ENCODE assay signal across 15 mouse cellular contexts in the genomic region with DNA sequence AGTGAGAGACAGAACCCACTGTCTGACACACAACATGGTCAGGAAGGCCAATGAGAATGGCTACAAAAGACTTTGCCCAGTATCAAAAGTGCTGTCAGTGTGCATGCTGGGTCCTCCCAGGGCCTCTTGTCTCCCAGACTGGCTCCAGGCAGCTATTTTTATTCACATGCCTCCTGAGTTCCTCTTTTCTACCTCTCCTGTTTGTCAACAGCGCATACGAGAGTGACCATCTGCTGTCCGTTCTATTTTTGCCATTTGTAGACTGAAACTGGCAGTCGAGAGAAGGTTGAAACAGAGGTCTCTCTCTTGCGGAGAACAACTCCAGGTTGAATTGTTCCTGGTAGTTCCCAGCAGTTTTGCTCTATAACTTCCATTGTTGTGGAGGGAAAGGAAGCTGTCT.
A peak's percentile ranks its signal among the peaks of the same experiment; 100 is the strongest.
DNase-seq lines count a peak whose midpoint lies in the region; ATAC-seq lines count a peak whose summit lies in the region.
"Had no signal": no experiment of that assay in that cellular context is flagged by ENCODE, and none has a peak within 500 bp of the region (broad histone marks: within the 10 kb centered on the region; RNA-seq: fewer than 3 reads in every experiment).

No protein-coding gene starts in this region.

- no peak for ATAC-seq in intestine, embryonic 16.5 days
- ATAC-seq: forebrain, embryonic 13.5 days; midbrain, embryonic 16.5 days had no signal

- H3K4me1 ChIP-seq in intestine, embryonic 16.5 days (ENCODE audit: control insufficient read depth, insufficient read depth, low read length), result no peaks in the 10 kb centered on the region
- H3K4me1 ChIP-seq: neural tube, embryonic 12.5 days had no signal

- H3K27me3 ChIP-seq in intestine, embryonic 16.5 days (replicated peaks; ENCODE audit: control insufficient read depth, insufficient read depth, low read length), result no peaks in the 10 kb centered on the region
- H3K27me3 ChIP-seq: forebrain, embryonic 13.5 days; neural tube, embryonic 12.5 days had no signal

- no peaks in the 10 kb centered on the region for H3K36me3 ChIP-seq in intestine, embryonic 16.5 days (ENCODE audit: control insufficient read depth, insufficient read depth, low read length)
- H3K36me3 ChIP-seq: neural tube, embryonic 12.5 days had no signal

- no peak overlapping the region for H3K4me2 ChIP-seq in intestine, embryonic 16.5 days (ENCODE audit: low read depth, low read length)
- H3K4me2 ChIP-seq: forebrain, embryonic 13.5 days; lung, embryonic 14.5 days; neural tube, embryonic 12.5 days had no signal

- H3K9ac ChIP-seq in intestine, embryonic 16.5 days (ENCODE audit: low read depth, low read length), result no peak overlapping the region
- H3K9ac ChIP-seq: forebrain, embryonic 13.5 days; lung, embryonic 14.5 days; neural tube, embryonic 12.5 days had no signal

- H3K4me3 ChIP-seq in intestine, embryonic 16.5 days (ENCODE audit: low read length), result no peak overlapping the region
- H3K4me3 ChIP-seq: forebrain, embryonic 13.5 days; neural tube, embryonic 12.5 days had no signal

- intact Hi-C loops in heart, postnatal 25 days (cut with DNase I), result no loop called here

- no peak overlapping the region for H3K27ac ChIP-seq in intestine, embryonic 16.5 days (ENCODE audit: low read length)
- H3K27ac ChIP-seq: forebrain, embryonic 13.5 days; kidney, postnatal 0 days; neural tube, embryonic 12.5 days had no signal

- no peaks in the 10 kb centered on the region for H3K9me3 ChIP-seq in intestine, embryonic 16.5 days (ENCODE audit: control insufficient read depth, low read length)
- H3K9me3 ChIP-seq: forebrain, embryonic 13.5 days; neural tube, embryonic 12.5 days had no signal

- peak; percentile 90 for DNase-seq in heart, adult 11 months
- DNase-seq in heart, postnatal 25 days (ENCODE audit: low spot score), result no peak
- DNase-seq in A20 (ENCODE audit: low read depth, low spot score), result peak; percentile 57
- peak; percentile 64 for DNase-seq in cerebellum, adult 11 months
- peak; percentile 59 to 73 for DNase-seq in cerebellum, postnatal 36 days
- DNase-seq in kidney, adult 8-10 months, result no peak
- DNase-seq in urinary bladder, postnatal 25 days (ENCODE audit: low spot score), result no peak
- DNase-seq: adrenal gland, postnatal 25 days; liver; lung, embryonic 14.5 days had no signal

- WGBS in intestine, embryonic 16.5 days, result 86% methylated on average over 5 of the region's 5 CpGs

Comparison
In these comparisons a context has a peak if more than half of its experiments do, and no peak if none do; other contexts are left out.
1. DNase-seq: peak in heart, adult 11 months (single experiment), A20 (single experiment), cerebellum, adult 11 months (single experiment) and cerebellum, postnatal 36 days (2 of 2); none in heart, postnatal 25 days (single experiment), kidney, adult 8-10 months (0 of 2) and urinary bladder, postnatal 25 days (single experiment).